Mouse (Mus musculus) hindbrain, embryonic 13.5 days (tissue): Measurements from ENCODE around the gene Mucl3. TPM values are rescaled to one million over a fixed set of nuclear protein-coding genes. Genes with fewer than 3 reads are reported as not detected.
A peak's percentile ranks its signal among the peaks of the same experiment; 100 is the strongest.

Source experiments
- ATAC-seq: fragments of 200-750 bp; cut with Nextera tagmentation; 2 replicates; pipeline ENCODE4 v1.8.0; 2017; ENCODE audit warnings: moderate TSS enrichment; ENCODE audit not compliant: low FRiP score
- H3K27ac ChIP-seq: fragments of 300-500 bp; sonication (generic); 2 replicates; pipeline ENCODE4 v1.5.1; 2015; ENCODE audit warnings: inconsistent platforms, mild to moderate bottlenecking, moderate library complexity
- H3K27me3 ChIP-seq: fragments of 300-500 bp; sonication (generic); 2 replicates; pipeline ENCODE4 v1.6.1; 2015; ENCODE audit warnings: mild to moderate bottlenecking, inconsistent platforms
- H3K36me3 ChIP-seq: fragments of 300-500 bp; sonication (generic); 2 replicates; pipeline ENCODE4 v1.6.1; 2015; ENCODE audit warnings: mild to moderate bottlenecking, inconsistent platforms
- H3K4me1 ChIP-seq: fragments of 300-500 bp; sonication (generic); replicated peaks from 2 replicates; pipeline ENCODE4 v1.6.1; 2015; ENCODE audit warnings: inconsistent platforms
- H3K4me2 ChIP-seq: fragments of 300-500 bp; sonication (generic); 2 replicates; pipeline ENCODE4 v1.6.1; 2015; ENCODE audit warnings: inconsistent platforms, mild to moderate bottlenecking, moderate library complexity
- H3K4me3 ChIP-seq: fragments of 300-500 bp; sonication (generic); 2 replicates; pipeline ENCODE4 v1.5.1; 2015; ENCODE audit warnings: mild to moderate bottlenecking, inconsistent platforms
- H3K9ac ChIP-seq: fragments of 300-500 bp; sonication (generic); 2 replicates; pipeline ENCODE4 v1.6.1; 2015; ENCODE audit warnings: mild to moderate bottlenecking, inconsistent platforms
- H3K9me3 ChIP-seq: fragments of 300-500 bp; sonication (generic); 2 replicates; pipeline ENCODE4 v1.6.1; 2016; ENCODE audit warnings: inconsistent platforms
- WGBS: fragments of 180-500 bp; shearing (Covaris S2); methylation state at CpG from one replicate; pipeline ENCODE4 v1.1.7; 2015; 5-methylcytosine and 5-hydroxymethylcytosine counted together
- polyA plus RNA-seq: library from polyadenylated mRNA; unstranded; fragments of >200 nt; fragmentation: Nextera tagmentation; extraction: Ambion mirVana; gene quantifications from 2 replicates; pipeline ENCODE4 v1.2.1, GENCODE M21; 2015

The Mucl3 gene
- polyA plus RNA-seq, 1 experiment from 2014 or later, result not detected

DNA sequence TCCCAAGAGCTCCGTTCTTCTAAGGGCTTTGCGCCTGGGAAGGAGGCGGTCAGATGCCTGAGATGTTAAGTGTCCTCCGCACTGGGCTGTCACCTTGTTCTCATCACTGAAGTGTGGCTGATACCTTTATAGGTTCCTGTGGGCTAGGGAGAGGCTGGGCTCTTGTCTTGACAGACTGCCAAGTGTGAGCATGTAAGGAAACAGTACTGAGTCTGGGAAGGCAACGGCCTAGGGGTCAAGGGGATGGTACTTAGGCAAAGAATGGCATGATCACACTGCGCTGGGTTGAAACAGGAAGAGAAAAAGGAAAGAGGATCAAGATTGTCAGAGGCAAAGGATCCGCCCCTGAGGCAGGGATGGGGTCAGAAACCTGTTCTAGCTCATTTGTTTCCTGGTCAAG, 17.0 kb downstream of the Mucl3 start, which contains the start of gene Gm9573:
Gene Gm9573, minus strand, starts transcription at position 101 of the 400 bp plus-strand sequence.
- WGBS, result 88% methylated on average over 7 of the region's 7 CpGs
- no peak within 1 kb of the TSS for H3K27ac ChIP-seq
- H3K36me3 ChIP-seq, result no peaks in the 10 kb centered on the region
- no peak within 1 kb of the TSS for H3K9ac ChIP-seq
- no peak for ATAC-seq
- no peaks in the 10 kb centered on the region for H3K4me1 ChIP-seq
- no peak within 1 kb of the TSS for H3K4me3 ChIP-seq
- H3K4me2 ChIP-seq, result no peak within 1 kb of the TSS
- H3K9me3 ChIP-seq, result no peaks in the 10 kb centered on the region
- no peaks in the 10 kb centered on the region for H3K27me3 ChIP-seq

DNA sequence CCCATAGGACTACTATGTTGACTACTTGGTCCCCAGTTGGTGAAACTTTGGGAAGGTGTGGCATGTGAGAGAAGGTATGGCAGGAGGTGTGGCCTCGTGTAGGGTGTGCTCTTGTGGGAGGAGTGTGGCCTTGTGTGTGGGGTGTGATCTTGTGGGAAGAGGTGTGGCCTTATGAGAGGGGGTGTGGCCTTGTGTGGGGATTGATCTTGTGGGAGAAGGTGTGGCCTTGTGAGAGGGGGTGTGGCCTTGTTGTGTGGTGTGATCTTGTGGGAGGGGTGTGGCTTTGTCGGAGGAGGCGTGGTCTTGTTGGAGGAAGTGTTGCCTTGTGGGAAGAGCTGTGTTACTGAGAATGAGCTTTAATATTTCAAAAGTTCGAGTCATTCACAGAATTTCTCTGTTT, 26.4 kb downstream of the Mucl3 start:
- H3K9ac ChIP-seq, result no peak overlapping the region
- no peak for ATAC-seq
- H3K27me3 ChIP-seq, result peaks cover 2% of the 10 kb centered on the region; the same call in 1 of the 2 replicates
- H3K4me3 ChIP-seq, result no peak overlapping the region
- no peaks in the 10 kb centered on the region for H3K4me1 ChIP-seq
- 88% methylated on average over 4 of the region's 4 CpGs for WGBS
- H3K9me3 ChIP-seq, result no peaks in the 10 kb centered on the region
- H3K4me2 ChIP-seq, result no peak overlapping the region
- H3K27ac ChIP-seq, result no peak overlapping the region
- no peaks in the 10 kb centered on the region for H3K36me3 ChIP-seq

DNA sequence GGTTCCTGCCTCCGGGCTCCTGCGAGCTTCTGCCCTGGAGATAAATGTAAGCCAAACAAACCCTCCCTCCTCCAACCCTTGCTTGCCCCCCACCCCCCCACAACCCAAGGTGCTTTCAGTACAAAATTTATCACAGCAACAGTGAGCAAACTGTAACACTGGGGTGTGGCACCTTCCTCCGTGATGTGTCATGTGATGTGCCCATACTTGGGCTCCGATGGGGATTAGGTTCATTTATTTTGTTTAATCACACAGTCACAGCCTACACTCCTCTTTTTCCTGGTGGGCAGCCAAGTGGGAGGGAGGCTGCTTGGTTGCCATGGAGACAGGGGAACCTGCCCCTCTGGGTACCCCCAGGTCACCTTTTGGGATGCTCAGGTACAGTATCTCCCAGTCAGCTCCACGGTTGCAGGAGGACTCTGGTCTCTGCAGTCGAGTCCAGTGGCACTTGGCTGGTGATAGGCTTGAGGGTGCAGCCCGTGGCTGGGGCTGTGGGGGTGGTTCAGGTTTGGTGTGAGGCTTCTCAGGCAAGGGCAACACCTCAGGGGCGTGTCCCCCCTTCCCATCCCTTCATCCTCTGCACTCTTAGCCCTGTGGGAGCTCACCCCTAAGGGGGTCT, 41.6 kb downstream of the Mucl3 start:
- Histone ChIP-seq H3K27me3 (no peaks in the 10 kb centered on the region), H3K4me1 (no peaks in the 10 kb centered on the region), H3K36me3 (no peaks in the 10 kb centered on the region), H3K9me3 (no peaks in the 10 kb centered on the region), H3K27ac (no peak overlapping the region), H3K9ac (no peak overlapping the region), H3K4me2 (no peak overlapping the region), H3K4me3 (no peak overlapping the region)
- WGBS, result 65% methylated on average over 8 of the region's 8 CpGs
- ATAC-seq, result no peak

DNA sequence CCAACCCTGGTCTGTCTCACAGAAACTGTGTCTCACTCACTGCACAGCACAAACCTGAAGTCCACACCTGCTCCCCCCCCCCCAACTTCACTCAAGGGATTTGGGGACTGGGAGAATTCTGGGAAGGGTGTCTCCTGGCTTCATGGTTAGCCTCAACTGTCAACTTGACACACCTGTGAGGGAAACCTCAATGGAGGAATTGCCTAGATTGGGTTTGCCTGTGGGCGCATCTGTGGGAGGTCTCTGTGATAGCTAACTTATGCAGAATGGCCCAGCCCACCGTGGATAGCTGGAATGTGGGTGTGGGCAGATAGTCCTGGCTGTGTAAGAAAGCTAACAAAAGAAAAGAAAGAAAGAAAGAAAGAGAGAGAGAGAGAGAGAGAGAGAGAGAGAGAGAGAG, 42.2 kb downstream of the Mucl3 start, which contains the start of gene Sfta2:
Gene Sfta2, plus strand, starts transcription at position 301 of the 400 bp plus-strand sequence.
- Histone ChIP-seq H3K27ac (no peak within 1 kb of the TSS), H3K36me3 (no peaks in the 10 kb centered on the region), H3K4me2 (no peak within 1 kb of the TSS), H3K4me1 (no peaks in the 10 kb centered on the region), H3K9ac (no peak within 1 kb of the TSS), H3K9me3 (no peaks in the 10 kb centered on the region), H3K27me3 (no peaks in the 10 kb centered on the region), H3K4me3 (no peak within 1 kb of the TSS)
- 71% methylated on average over 2 of the region's 2 CpGs for WGBS
- ATAC-seq, result no peak

DNA sequence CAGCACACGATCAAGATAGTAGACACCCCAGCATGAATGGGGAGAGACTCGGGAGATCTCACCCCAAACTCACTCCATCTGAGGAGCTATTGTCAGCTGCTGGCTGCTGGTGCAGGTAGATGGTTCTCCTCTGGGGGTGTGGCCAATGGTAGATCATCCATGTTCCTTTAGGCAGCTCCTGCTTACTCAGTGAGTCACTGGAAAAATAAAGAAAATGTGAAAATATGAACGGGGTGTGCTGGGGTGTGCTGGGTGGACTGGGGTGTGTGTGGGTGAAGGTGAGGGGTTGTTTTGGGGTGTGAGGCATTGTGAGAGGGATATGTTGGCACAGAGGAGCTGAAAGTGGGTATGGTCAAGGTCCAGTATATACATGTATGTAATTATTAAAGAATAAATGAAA, 46.1 kb downstream of the Mucl3 start:
- Histone ChIP-seq H3K4me2 (no peak overlapping the region), H3K4me3 (no peak overlapping the region), H3K27me3 (no peaks in the 10 kb centered on the region), H3K4me1 (no peaks in the 10 kb centered on the region), H3K36me3 (no peaks in the 10 kb centered on the region), H3K27ac (no peak overlapping the region), H3K9me3 (no peaks in the 10 kb centered on the region), H3K9ac (no peak overlapping the region)
- 95% methylated on average over 3 of the region's 3 CpGs for WGBS
- ATAC-seq, result no peak

DNA sequence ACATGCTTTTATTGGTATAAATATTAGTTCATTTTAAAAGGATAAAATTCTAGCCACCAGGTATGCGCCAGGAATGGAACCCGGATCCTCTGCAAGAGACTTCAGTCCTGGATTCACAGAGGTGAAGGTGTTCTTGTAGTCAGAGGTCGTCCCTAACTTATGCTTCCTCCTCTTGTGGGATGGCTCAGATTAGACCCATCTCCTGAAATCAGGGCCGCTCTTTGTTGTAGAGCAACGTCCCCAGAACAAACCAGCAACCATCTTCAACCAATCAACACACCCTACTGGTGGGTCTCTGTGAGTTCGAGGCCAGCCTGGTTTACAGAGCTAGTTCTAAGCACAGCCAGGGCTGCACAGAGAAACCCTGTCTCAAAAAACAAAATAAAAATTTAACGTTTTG, 49.0 kb downstream of the Mucl3 start:
- no peak overlapping the region for H3K4me3 ChIP-seq
- H3K36me3 ChIP-seq, result no peaks in the 10 kb centered on the region
- no peaks in the 10 kb centered on the region for H3K9me3 ChIP-seq
- WGBS, result 86% methylated on average over 7 of the region's 7 CpGs
- no peaks in the 10 kb centered on the region for H3K27me3 ChIP-seq
- ATAC-seq, result no peak
- H3K27ac ChIP-seq, result no peak overlapping the region
- no peak overlapping the region for H3K4me2 ChIP-seq
- no peaks in the 10 kb centered on the region; the same call in 1 of the 2 replicates for H3K4me1 ChIP-seq
- no peak overlapping the region for H3K9ac ChIP-seq

DNA sequence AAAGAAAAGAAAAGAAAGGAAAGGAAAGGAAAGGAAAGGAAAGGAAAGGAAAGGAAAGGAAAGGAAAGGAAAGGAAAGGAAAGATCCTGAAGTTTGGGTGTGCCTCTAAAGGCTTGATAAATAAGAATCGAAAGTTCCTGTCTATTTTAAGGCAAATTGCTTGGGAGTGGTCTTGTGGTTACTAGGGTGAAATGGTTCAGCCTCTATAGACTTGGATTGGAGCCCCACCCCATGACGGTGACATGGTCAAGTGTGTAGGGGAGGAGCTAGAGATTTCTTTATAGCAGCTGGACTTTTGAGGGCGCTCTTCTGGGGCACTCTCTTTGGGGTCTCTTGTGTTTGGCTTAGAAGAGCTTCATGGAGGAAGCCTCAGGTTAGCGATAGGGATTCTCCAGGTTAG, 49.7 kb downstream of the Mucl3 start:
- ATAC-seq, result no peak
- no peaks in the 10 kb centered on the region; the same call in 1 of the 2 replicates for H3K4me1 ChIP-seq
- H3K27me3 ChIP-seq, result no peaks in the 10 kb centered on the region
- WGBS, result 46% methylated on average over 4 of the region's 4 CpGs
- no peaks in the 10 kb centered on the region for H3K36me3 ChIP-seq
- H3K4me2 ChIP-seq, result no peak overlapping the region
- H3K9ac ChIP-seq, result no peak overlapping the region
- H3K27ac ChIP-seq, result no peak overlapping the region
- H3K9me3 ChIP-seq, result no peaks in the 10 kb centered on the region
- no peak overlapping the region for H3K4me3 ChIP-seq

DNA sequence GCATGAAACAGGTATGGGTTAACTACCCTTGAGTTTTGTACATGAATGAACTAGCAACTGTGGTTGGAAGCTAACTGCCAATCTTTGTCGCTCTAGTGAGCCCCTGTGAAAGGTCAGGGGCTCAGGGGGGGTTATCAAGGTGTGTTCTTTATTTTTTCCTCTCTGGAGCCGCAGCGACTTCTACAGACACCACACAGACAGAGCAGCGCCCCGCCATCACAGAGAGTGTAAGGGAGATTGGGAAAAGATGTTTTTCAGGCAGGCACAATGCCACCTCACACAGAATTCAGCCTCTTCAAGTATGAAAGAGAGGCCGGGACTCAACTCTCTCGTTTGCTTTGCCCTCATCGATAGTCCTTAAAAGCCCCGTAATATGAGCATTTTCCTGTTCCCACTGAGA, 51.4 kb downstream of the Mucl3 start:
- H3K9ac ChIP-seq, result no peak overlapping the region
- H3K4me1 ChIP-seq, result no peaks in the 10 kb centered on the region; the same call in 1 of the 2 replicates
- H3K9me3 ChIP-seq, result no peaks in the 10 kb centered on the region
- H3K27me3 ChIP-seq, result no peaks in the 10 kb centered on the region
- no peak overlapping the region for H3K4me3 ChIP-seq
- WGBS, result 88% methylated on average over 9 of the region's 9 CpGs
- H3K27ac ChIP-seq, result no peak overlapping the region
- no peak overlapping the region for H3K4me2 ChIP-seq
- ATAC-seq, result no peak
- H3K36me3 ChIP-seq, result no peaks in the 10 kb centered on the region

DNA sequence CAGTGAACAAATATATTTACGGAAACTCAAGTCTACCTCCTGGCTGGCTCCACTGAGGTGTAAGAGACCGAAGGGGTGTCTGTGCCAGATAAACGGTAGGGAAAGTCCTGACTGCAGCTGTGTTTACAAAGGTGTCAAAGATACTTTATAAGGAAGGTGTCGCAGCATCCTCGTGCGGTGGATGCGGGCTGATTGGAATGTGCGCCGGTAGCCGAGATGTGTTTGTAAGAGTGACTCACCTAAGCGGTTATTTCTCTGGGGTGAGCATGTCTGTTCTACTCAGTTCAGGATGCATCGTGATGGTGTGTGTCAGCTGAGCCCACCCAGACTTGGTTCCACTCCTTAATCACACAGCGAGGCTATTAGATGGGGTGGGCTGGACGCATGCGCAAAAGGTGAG, 51.8 kb downstream of the Mucl3 start:
- no peaks in the 10 kb centered on the region for H3K27me3 ChIP-seq
- no peak for ATAC-seq
- no peak overlapping the region for H3K4me3 ChIP-seq
- H3K9me3 ChIP-seq, result no peaks in the 10 kb centered on the region
- H3K4me1 ChIP-seq, result no peaks in the 10 kb centered on the region; the same call in 1 of the 2 replicates
- H3K27ac ChIP-seq, result no peak overlapping the region
- H3K4me2 ChIP-seq, result no peak overlapping the region
- H3K36me3 ChIP-seq, result no peaks in the 10 kb centered on the region
- no peak overlapping the region for H3K9ac ChIP-seq
- WGBS, result 93% methylated on average over 15 of the region's 15 CpGs

DNA sequence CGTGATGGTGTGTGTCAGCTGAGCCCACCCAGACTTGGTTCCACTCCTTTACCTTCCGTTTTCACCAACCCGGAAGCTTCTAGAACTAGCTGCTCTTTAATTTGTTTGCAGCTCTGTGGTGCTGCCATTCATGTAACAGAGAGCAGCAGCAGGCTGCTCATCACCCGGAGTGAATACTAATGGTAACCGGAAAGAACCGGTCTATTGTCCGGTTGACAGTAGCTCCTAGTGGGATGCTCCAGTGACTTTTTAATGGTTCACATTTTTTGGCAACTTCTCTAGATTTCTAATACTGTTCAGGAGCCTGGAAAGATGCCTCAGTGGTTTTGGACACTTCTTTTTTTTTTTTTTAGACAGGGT, 52.3 kb downstream of the Mucl3 start:
- ATAC-seq, result no peak; the same call in none of the 2 replicates
- Histone ChIP-seq H3K27ac (peak overlapping the region; percentile 50; the same call in 1 of the 2 replicates), H3K4me2 (no peak overlapping the region), H3K27me3 (no peaks in the 10 kb centered on the region), H3K4me3 (no peak overlapping the region), H3K4me1 (no peaks in the 10 kb centered on the region; the same call in 1 of the 2 replicates), H3K9ac (no peak overlapping the region), H3K9me3 (no peaks in the 10 kb centered on the region), H3K36me3 (no peaks in the 10 kb centered on the region)
- WGBS, result 53% methylated on average over 7 of the region's 7 CpGs

DNA sequence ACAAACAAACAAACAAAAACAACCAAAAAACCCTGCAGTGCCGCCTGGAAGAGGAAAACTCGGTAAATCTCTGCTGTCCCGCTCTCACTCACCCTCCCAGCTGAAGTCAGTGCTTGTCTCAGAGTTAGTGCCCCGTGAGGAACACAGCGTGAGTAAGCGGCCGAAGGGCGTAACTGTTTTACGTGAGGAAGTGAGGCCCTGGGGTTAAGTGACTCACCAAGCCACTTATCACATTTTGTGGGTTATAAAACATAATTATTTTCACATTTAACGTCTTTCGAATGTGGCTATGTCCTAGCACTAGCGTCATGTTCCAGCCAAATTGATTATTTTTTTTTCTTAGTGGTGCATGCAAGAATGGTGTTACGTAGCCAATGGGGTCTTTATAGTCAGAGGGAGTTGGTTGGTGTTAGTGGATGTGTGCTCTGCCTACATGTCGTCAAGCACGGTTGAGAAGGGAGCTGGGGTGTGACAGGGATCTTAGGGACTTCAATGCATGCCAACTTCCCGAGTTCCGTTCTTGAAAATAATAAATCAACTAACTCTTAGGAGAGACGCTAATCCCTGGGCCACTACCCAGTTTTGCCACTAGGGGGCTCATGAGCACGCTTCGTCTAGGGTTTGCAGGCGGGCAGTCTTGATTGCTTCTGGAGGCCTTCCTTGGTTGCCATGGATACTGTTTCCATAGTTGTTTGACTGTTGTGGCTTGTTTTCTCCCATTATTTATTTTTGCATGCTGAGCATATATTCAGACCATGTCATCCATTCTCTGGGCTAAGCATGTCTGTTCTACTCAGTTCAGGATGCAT, 52.9 kb downstream of the Mucl3 start:
- Histone ChIP-seq H3K4me1 (no peaks in the 10 kb centered on the region; the same call in 1 of the 2 replicates), H3K27me3 (no peaks in the 10 kb centered on the region), H3K36me3 (no peaks in the 10 kb centered on the region), H3K4me3 (no peak overlapping the region), H3K27ac (0 out of 2 replicates have a peak overlapping the region, but pooled peaks have one; percentile 50), H3K9ac (no peak overlapping the region), H3K4me2 (no peak overlapping the region), H3K9me3 (no peaks in the 10 kb centered on the region)
- WGBS, result 54% methylated on average over 21 of the region's 21 CpGs
- ATAC-seq, result peak; percentile 87

DNA sequence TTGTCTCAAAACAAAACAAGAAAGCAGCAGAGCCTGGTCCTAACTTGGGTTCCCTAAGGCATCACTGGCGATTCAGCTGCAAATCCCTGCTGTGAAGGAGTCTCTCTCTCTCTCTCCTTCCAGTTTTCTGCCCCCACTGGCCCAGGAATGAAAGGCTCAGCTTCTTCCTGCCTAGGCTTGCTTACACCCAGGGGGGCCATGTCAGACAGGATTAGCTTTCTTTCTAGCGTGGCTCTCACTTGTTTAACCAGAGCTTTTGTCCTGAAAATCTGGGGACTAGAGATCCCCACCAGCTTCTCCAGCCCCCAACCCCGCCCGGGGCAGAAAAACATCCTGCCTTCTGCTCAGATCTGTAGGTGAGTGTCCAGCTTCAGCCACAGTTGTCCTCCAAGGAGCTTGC, 55.1 kb downstream of the Mucl3 start:
- no peaks in the 10 kb centered on the region for H3K27me3 ChIP-seq
- ATAC-seq, result no peak
- H3K9ac ChIP-seq, result no peak overlapping the region
- peaks cover 3% of the 10 kb centered on the region; the same call in 1 of the 2 replicates for H3K4me1 ChIP-seq
- H3K27ac ChIP-seq, result no peak overlapping the region; the same call in 1 of the 2 replicates
- H3K4me2 ChIP-seq, result no peak overlapping the region
- H3K36me3 ChIP-seq, result no peaks in the 10 kb centered on the region
- H3K4me3 ChIP-seq, result no peak overlapping the region
- WGBS, result 20% methylated on average over 4 of the region's 4 CpGs
- H3K9me3 ChIP-seq, result no peaks in the 10 kb centered on the region
